Mouse (Mus musculus): ENCODE data around the gene Gbf1. TPM values are rescaled to one million over a fixed set of nuclear protein-coding genes. Genes with fewer than 3 reads are reported as not detected.

The Gbf1 gene
- polyA plus RNA-seq, 1 experiment from 2014 or later: 43.0 TPM

DNA sequence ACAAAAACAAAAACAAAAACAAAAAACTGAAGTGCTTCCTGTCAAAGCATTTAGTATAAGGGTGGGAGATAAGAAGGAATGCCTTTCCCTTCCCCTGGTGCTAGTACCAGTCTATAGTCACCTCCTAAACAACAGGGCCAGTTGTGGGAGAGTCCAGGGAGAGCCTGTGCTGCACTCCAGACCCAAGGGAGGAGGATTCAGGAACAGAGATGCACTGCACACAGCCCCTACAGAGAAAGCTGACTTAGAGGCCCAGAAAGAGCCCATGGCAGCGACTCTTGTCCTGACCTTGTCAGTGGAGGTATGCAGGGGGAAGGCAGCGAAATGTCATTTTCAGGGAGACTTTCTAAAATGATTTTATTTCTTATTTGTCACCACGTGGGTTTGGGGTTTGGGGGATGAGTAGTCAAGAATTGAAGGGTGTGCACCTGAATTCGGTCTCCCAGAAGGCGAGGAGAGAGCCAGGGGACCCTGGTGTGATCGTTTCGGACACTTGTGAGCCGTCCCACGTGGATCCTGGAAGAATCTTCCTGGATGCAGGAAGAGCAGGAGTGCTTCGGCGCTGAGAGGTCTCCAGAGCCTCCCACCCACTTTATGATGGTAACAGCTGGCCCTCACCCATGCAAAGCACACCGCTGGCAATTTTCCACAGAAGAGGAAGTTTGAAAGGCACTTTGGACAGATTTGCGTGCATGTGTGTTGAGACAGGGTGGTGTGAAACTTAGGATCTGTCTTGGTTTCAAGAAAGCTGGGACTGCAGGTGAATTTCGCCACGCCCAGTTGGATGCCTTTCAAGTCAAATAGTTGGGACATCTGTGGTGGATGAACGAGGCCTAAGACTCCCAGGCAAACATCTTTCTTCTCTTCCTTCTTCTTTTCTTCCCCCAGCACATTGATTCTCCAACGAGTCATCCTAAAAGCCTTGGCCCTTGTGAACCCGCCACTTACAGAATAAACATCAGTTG lies 151.2 kb downstream of the Gbf1 start:
- peaks cover 13% of the 10 kb centered on the region for H3K4me1 ChIP-seq (ENCODE audit: insufficient read depth, low read length)
- peak overlapping the region; percentile 92 for H3K27ac ChIP-seq (ENCODE audit: low read length)
- H3K27me3 ChIP-seq (ENCODE audit: insufficient read depth, low read length): peaks cover 15% of the 10 kb centered on the region
- ATAC-seq (ENCODE audit: low FRiP score, low TSS enrichment): no peak
- H3K9me3 ChIP-seq (ENCODE audit: low read length): no peaks in the 10 kb centered on the region
- peak overlapping the region; percentile 72 for H3K9ac ChIP-seq (replicated peaks; ENCODE audit: low read length)
- 54% methylated on average over 18 of the region's 18 CpGs for WGBS
- peak overlapping the region; percentile 68 for H3K4me3 ChIP-seq (ENCODE audit: low read length)
- H3K4me2 ChIP-seq (replicated peaks; ENCODE audit: low read depth, low read length): peak overlapping the region; percentile 99
- H3K36me3 ChIP-seq (ENCODE audit: insufficient read depth, low read length): no peaks in the 10 kb centered on the region

GRCm38 (mm10) chr19:46304216-46304841 lies 152.0 kb downstream of the Gbf1 start, which contains the start of gene Nfkb2:
Nfkb2 (plus strand) TSS chr19:46304320.
- Histone ChIP-seq H3K4me3 (ENCODE audit: low read length) (peak within 1 kb of the TSS; percentile 68), H3K9me3 (ENCODE audit: low read length) (no peaks in the 10 kb centered on the region), H3K27me3 (ENCODE audit: insufficient read depth, low read length) (peaks cover 15% of the 10 kb centered on the region), H3K27ac (ENCODE audit: low read length) (peak within 1 kb of the TSS; percentile 92), H3K4me1 (ENCODE audit: insufficient read depth, low read length) (peaks cover 17% of the 10 kb centered on the region), H3K36me3 (ENCODE audit: insufficient read depth, low read length) (no peaks in the 10 kb centered on the region), H3K9ac (replicated peaks; ENCODE audit: low read length) (peak within 1 kb of the TSS; percentile 72), H3K4me2 (replicated peaks; ENCODE audit: low read depth, low read length) (peak within 1 kb of the TSS; percentile 99)
- peak; percentile 94 for ATAC-seq (ENCODE audit: low FRiP score, low TSS enrichment)
- WGBS: 0% methylated on average over 39 of the region's 39 CpGs

GRCm38 (mm10) chr19:46304908-46305333 lies 152.6 kb downstream of the Gbf1 start:
- ATAC-seq (ENCODE audit: low FRiP score, low TSS enrichment): peak; percentile 39
- no peaks in the 10 kb centered on the region for H3K9me3 ChIP-seq (ENCODE audit: low read length)
- WGBS: under 1% methylated on average over 34 of the region's 34 CpGs

DNA sequence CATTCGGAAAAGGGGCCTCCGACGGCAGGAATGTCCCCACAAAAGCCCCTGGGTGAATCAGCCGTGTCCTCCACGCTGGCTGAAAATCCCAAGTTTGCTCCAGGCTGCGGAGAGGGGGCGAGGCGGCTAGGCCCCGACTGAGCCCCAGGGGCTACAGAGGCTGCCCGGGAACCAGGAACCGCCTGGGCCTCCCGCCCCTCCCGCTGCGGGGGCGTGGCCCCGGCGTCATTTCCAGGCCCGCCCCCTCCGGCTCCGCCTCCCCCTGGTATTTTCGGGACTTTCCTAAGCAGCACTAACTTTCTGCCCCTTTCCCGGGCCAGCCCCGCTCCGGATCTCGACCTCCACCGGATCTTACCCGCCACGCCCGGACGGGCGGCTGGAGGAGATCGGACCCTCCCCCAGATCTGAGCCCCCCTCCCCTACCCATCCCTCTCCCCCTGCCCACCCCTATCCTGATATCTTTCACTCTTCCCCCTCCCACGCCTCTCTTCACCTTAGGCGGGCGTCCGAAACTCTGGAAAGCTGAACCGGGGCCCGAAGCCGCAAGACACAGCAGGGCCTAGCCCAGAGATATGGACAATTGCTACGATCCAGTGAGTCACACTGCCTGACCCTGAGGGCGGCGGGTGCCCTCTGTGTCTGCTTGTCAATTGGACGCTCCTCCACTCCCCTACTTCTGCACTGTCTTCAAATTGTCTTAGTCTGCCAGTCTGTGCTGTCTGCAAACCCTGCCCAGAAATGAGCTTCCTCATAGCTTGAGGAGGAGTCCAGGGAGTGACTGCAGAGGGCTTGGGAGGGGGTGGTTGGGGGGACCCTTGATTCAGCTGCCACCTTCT lies 153.3 kb downstream of the Gbf1 start:
- Histone ChIP-seq H3K4me3 (ENCODE audit: low read length) (peak overlapping the region; percentile 68), H3K27me3 (ENCODE audit: insufficient read depth, low read length) (peaks cover 10% of the 10 kb centered on the region), H3K9me3 (ENCODE audit: low read length) (no peaks in the 10 kb centered on the region), H3K9ac (replicated peaks; ENCODE audit: low read length) (peak overlapping the region; percentile 64), H3K36me3 (ENCODE audit: insufficient read depth, low read length) (peaks cover 4% of the 10 kb centered on the region), H3K27ac (ENCODE audit: low read length) (peak overlapping the region; percentile 92), H3K4me1 (ENCODE audit: insufficient read depth, low read length) (peaks cover 17% of the 10 kb centered on the region), H3K4me2 (replicated peaks; ENCODE audit: low read depth, low read length) (peak overlapping the region; percentile 99)
- under 1% methylated on average over 39 of the region's 43 CpGs for WGBS
- ATAC-seq (ENCODE audit: low FRiP score, low TSS enrichment): peak; percentile 57

More at GRCm38 (mm10) chr19:46304908-46305333, 152.6 kb downstream of the Gbf1 start:
- Histone ChIP-seq H3K36me3 (ENCODE audit: insufficient read depth, low read length) (peaks cover 4% of the 10 kb centered on the region), H3K9ac (replicated peaks; ENCODE audit: low read length) (peak overlapping the region; percentile 64), H3K27me3 (ENCODE audit: insufficient read depth, low read length) (peaks cover 15% of the 10 kb centered on the region), H3K4me3 (ENCODE audit: low read length) (peak overlapping the region; percentile 68), H3K27ac (ENCODE audit: low read length) (peak overlapping the region; percentile 92), H3K4me2 (replicated peaks; ENCODE audit: low read depth, low read length) (peak overlapping the region; percentile 99), H3K4me1 (ENCODE audit: insufficient read depth, low read length) (peaks cover 17% of the 10 kb centered on the region)

- Histone ChIP-seq H3K27ac (ENCODE audit: low read length) (no peak overlapping the region; the same call in 1 of the 2 replicates), H3K9me3 (ENCODE audit: low read length) (no peaks in the 10 kb centered on the region), H3K4me1 (ENCODE audit: insufficient read depth, low read length) (peaks cover 17% of the 10 kb centered on the region), H3K4me3 (ENCODE audit: low read length) (peak overlapping the region; percentile 68), H3K4me2 (replicated peaks; ENCODE audit: low read depth, low read length) (peak overlapping the region; percentile 99), H3K27me3 (ENCODE audit: insufficient read depth, low read length) (peaks cover 7% of the 10 kb centered on the region), H3K36me3 (ENCODE audit: insufficient read depth, low read length) (peaks cover 4% of the 10 kb centered on the region), H3K9ac (replicated peaks; ENCODE audit: low read length) (peak overlapping the region; percentile 64)
- ATAC-seq (ENCODE audit: low FRiP score, low TSS enrichment): no peak
- WGBS: 43% methylated on average over 5 of the region's 5 CpGs
Measured at GRCm38 (mm10) chr19:46306268-46306610, 153.9 kb downstream of the Gbf1 start.

DNA sequence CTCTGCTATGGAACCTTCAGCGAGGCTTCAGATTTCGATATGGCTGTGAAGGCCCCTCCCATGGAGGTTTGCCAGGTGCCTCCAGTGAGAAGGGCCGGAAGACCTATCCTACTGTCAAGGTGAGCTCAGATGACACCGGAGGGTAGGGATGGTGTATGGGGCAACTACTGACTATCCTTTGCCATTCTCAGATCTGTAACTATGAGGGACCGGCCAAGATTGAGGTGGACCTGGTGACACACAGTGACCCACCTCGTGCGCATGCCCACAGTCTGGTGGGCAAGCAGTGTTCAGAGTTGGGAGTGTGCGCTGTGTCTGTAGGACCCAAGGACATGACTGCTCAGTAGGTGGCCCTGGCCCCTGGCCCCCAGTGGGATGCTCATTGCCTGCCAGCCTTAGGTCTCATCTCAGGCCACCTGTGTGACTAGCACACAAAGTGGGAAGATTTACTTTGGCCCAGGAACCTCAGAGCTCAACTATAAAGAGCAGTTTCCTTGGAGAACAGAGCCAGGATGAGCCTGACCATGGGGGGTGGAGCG lies 154.5 kb downstream of the Gbf1 start:
- no peak overlapping the region for H3K27ac ChIP-seq (ENCODE audit: low read length)
- H3K27me3 ChIP-seq (ENCODE audit: insufficient read depth, low read length): peaks cover 7% of the 10 kb centered on the region
- H3K9ac ChIP-seq (replicated peaks; ENCODE audit: low read length): no peak overlapping the region
- no peak overlapping the region for H3K4me2 ChIP-seq (replicated peaks; ENCODE audit: low read depth, low read length)
- ATAC-seq (ENCODE audit: low FRiP score, low TSS enrichment): no peak
- H3K36me3 ChIP-seq (ENCODE audit: insufficient read depth, low read length): peaks cover 4% of the 10 kb centered on the region
- H3K9me3 ChIP-seq (ENCODE audit: low read length): no peaks in the 10 kb centered on the region
- 89% methylated on average over 9 of the region's 9 CpGs for WGBS
- H3K4me3 ChIP-seq (ENCODE audit: low read length): no peak overlapping the region
- peaks cover 17% of the 10 kb centered on the region for H3K4me1 ChIP-seq (ENCODE audit: insufficient read depth, low read length)

DNA sequence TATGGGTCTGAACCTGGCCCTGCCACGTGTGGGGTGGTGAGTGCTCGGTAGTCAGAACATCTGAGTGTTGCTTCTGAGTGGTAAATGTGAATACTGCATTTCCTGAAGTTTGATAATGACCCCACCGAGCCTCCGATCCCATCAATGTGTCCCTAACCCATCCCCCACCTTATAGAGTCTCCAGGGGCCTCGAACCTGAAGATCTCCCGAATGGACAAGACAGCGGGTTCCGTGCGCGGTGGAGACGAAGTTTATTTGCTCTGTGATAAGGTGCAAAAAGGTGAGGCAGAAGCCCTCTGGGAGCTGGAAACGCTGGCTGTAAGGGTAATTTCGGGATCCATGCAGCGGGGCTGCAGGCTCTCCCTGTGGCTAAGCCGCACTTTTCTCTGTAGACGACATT lies 155.5 kb downstream of the Gbf1 start:
- H3K4me2 ChIP-seq (replicated peaks; ENCODE audit: low read depth, low read length): no peak overlapping the region
- no peak overlapping the region for H3K27ac ChIP-seq (ENCODE audit: low read length)
- H3K9me3 ChIP-seq (ENCODE audit: low read length): no peaks in the 10 kb centered on the region
- no peak overlapping the region for H3K4me3 ChIP-seq (ENCODE audit: low read length)
- H3K36me3 ChIP-seq (ENCODE audit: insufficient read depth, low read length): peaks cover 4% of the 10 kb centered on the region
- 83% methylated on average over 16 of the region's 16 CpGs for WGBS
- no peak for ATAC-seq (ENCODE audit: low FRiP score, low TSS enrichment)
- H3K4me1 ChIP-seq (ENCODE audit: insufficient read depth, low read length): peaks cover 17% of the 10 kb centered on the region
- peaks cover 7% of the 10 kb centered on the region for H3K27me3 ChIP-seq (ENCODE audit: insufficient read depth, low read length)
- no peak overlapping the region for H3K9ac ChIP-seq (replicated peaks; ENCODE audit: low read length)

- Histone ChIP-seq H3K27ac (ENCODE audit: low read length) (no peak overlapping the region), H3K9ac (replicated peaks; ENCODE audit: low read length) (no peak overlapping the region), H3K4me1 (ENCODE audit: insufficient read depth, low read length) (peaks cover 17% of the 10 kb centered on the region), H3K9me3 (ENCODE audit: low read length) (no peaks in the 10 kb centered on the region), H3K27me3 (ENCODE audit: insufficient read depth, low read length) (peaks cover 9% of the 10 kb centered on the region), H3K36me3 (ENCODE audit: insufficient read depth, low read length) (peaks cover 4% of the 10 kb centered on the region), H3K4me2 (replicated peaks; ENCODE audit: low read depth, low read length) (0 out of 2 replicates have a peak overlapping the region, but pooled peaks have one; percentile 79), H3K4me3 (ENCODE audit: low read length) (no peak overlapping the region)
- ATAC-seq (ENCODE audit: low FRiP score, low TSS enrichment): no peak
- 72% methylated on average over 16 of the region's 16 CpGs for WGBS
Measured at GRCm38 (mm10) chr19:46308303-46308702, 156.0 kb downstream of the Gbf1 start.
